Mouse (Mus musculus) limb, embryonic 13.5 days (tissue): ENCODE measurements around the gene Eif4enif1. TPM values are rescaled to one million over a fixed set of nuclear protein-coding genes. Genes with fewer than 3 reads are reported as not detected.

Experiments
- ATAC-seq: fragments of 200-750 bp; cut with Nextera tagmentation; 2 replicates; pipeline ENCODE4 v1.8.0; 2017; ENCODE audit warnings: low read depth, moderate number of reproducible peaks, moderate TSS enrichment; ENCODE audit not compliant: low FRiP score
- H3K27ac ChIP-seq: fragments of 300-500 bp; sonication (generic); 2 replicates; pipeline ENCODE4 v1.5.1; 2015; ENCODE audit warnings: inconsistent platforms, mild to moderate bottlenecking, moderate library complexity
- H3K27me3 ChIP-seq: fragments of 300-500 bp; sonication (generic); 2 replicates; pipeline ENCODE4 v1.6.1; 2015; ENCODE audit warnings: mild to moderate bottlenecking, inconsistent platforms
- H3K36me3 ChIP-seq: fragments of 300-500 bp; sonication (generic); 2 replicates; pipeline ENCODE4 v1.6.1; 2015; ENCODE audit warnings: inconsistent platforms, mild to moderate bottlenecking, moderate library complexity
- H3K4me1 ChIP-seq: fragments of 300-500 bp; sonication (generic); 2 replicates; pipeline ENCODE4 v1.6.1; 2015; ENCODE audit warnings: inconsistent platforms
- H3K4me2 ChIP-seq: fragments of 300-500 bp; sonication (generic); replicated peaks from 2 replicates; pipeline ENCODE4 v1.6.1; 2015; ENCODE audit warnings: inconsistent platforms, mild to moderate bottlenecking, moderate library complexity
- H3K4me3 ChIP-seq: fragments of 300-500 bp; sonication (generic); 2 replicates; pipeline ENCODE4 v1.5.1; 2015; ENCODE audit warnings: moderate library complexity, mild to moderate bottlenecking, inconsistent platforms
- H3K9ac ChIP-seq: fragments of 300-500 bp; sonication (generic); 2 replicates; pipeline ENCODE4 v1.6.1; 2015; ENCODE audit warnings: mild to moderate bottlenecking, inconsistent platforms
- H3K9me3 ChIP-seq: fragments of 300-500 bp; sonication (generic); 2 replicates; pipeline ENCODE4 v1.6.1; 2016; ENCODE audit warnings: inconsistent platforms
- whole genome bisulfite sequencing: fragments of 180-500 bp; shearing (Covaris S2); methylation state at CpG from one replicate; pipeline ENCODE4 v1.1.7; 2015; 5-methylcytosine and 5-hydroxymethylcytosine counted together
- polyA plus RNA-seq: library from polyadenylated mRNA; unstranded; fragments of >200 nt; fragmentation: Nextera tagmentation; extraction: Ambion mirVana; gene quantifications from 2 replicates; pipeline ENCODE4 v1.2.1, GENCODE M21; 2015

The Eif4enif1 gene
- polyA plus RNA-seq, 1 experiment from 2014 or later = 68.8 TPM

GRCm38 (mm10) chr11:3285940-3286339 is 83.7 kb downstream of the Eif4enif1 start:
- peaks cover 10% of the 10 kb centered on the region for H3K4me1 ChIP-seq
- H3K36me3 ChIP-seq = no peaks in the 10 kb centered on the region; the same call in 1 of the 2 replicates
- H3K27ac ChIP-seq = no peak overlapping the region
- H3K4me3 ChIP-seq = no peak overlapping the region
- WGBS = 90% methylated on average over 3 of the region's 3 CpGs
- no peaks in the 10 kb centered on the region for H3K9me3 ChIP-seq
- ATAC-seq = no peak
- no peak overlapping the region for H3K4me2 ChIP-seq
- no peaks in the 10 kb centered on the region for H3K27me3 ChIP-seq
- H3K9ac ChIP-seq = no peak overlapping the region

- H3K4me3 ChIP-seq = no peak overlapping the region
- no peaks in the 10 kb centered on the region for H3K27me3 ChIP-seq
- peaks cover 14% of the 10 kb centered on the region for H3K4me1 ChIP-seq
- H3K36me3 ChIP-seq = no peaks in the 10 kb centered on the region; the same call in 1 of the 2 replicates
- no peak overlapping the region for H3K4me2 ChIP-seq
- no peak for ATAC-seq
- H3K27ac ChIP-seq = no peak overlapping the region
- WGBS = 50% methylated on average over 6 of the region's 6 CpGs
- no peak overlapping the region for H3K9ac ChIP-seq
- no peaks in the 10 kb centered on the region for H3K9me3 ChIP-seq
Measured at GRCm38 (mm10) chr11:3287131-3287530, 84.9 kb downstream of the Eif4enif1 start.

DNA sequence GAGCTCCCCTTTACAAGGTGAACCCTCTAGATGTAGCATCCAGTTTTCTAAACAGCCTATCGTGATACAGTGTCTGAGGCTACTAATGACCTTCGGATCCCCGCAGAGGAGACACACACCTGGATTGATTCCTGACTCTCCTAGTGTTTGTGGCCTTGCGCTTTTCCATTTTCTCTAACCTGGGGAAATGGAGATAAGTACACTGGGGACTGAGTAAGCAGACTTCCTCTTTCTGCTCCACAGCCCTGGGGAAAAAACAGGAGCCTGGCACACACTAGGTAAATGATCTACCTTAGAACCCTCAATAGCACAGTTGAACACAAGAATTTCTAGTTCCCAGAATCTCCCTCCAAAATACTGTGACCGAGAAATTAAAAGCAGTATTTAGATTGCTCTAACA is 85.7 kb downstream of the Eif4enif1 start:
- Histone ChIP-seq H3K36me3 (peaks cover under 1% of the 10 kb centered on the region), H3K9me3 (no peaks in the 10 kb centered on the region), H3K4me1 (peaks cover 18% of the 10 kb centered on the region), H3K4me3 (peak overlapping the region; percentile 83), H3K4me2 (peak overlapping the region; percentile 100), H3K27ac (no peak overlapping the region; the same call in 1 of the 2 replicates), H3K27me3 (no peaks in the 10 kb centered on the region), H3K9ac (peak overlapping the region; percentile 95)
- ATAC-seq = no peak
- 66% methylated on average over 5 of the region's 5 CpGs for WGBS

GRCm38 (mm10) chr11:3288521-3289301 is 86.5 kb downstream of the Eif4enif1 start, which contains the start of gene Patz1:
Patz1 (plus strand) TSS chr11:3288874.
- H3K4me2 ChIP-seq = peak within 1 kb of the TSS; percentile 100
- peak within 1 kb of the TSS; percentile 95 for H3K9ac ChIP-seq
- ATAC-seq = peak; percentile 28; the same call in 1 of the 2 replicates
- H3K27me3 ChIP-seq = no peaks in the 10 kb centered on the region
- peak within 1 kb of the TSS; percentile 83 for H3K4me3 ChIP-seq
- H3K36me3 ChIP-seq = peaks cover 8% of the 10 kb centered on the region
- H3K9me3 ChIP-seq = no peaks in the 10 kb centered on the region
- peaks cover 26% of the 10 kb centered on the region for H3K4me1 ChIP-seq
- peak within 1 kb of the TSS; percentile 100 for H3K27ac ChIP-seq
- WGBS = under 1% methylated on average over 41 of the region's 41 CpGs

- Histone ChIP-seq H3K9me3 (no peaks in the 10 kb centered on the region), H3K27ac (peak overlapping the region; percentile 100), H3K36me3 (peaks cover 15% of the 10 kb centered on the region), H3K4me1 (peaks cover 33% of the 10 kb centered on the region), H3K4me3 (peak overlapping the region; percentile 83), H3K9ac (peak overlapping the region; percentile 95), H3K27me3 (no peaks in the 10 kb centered on the region), H3K4me2 (peak overlapping the region; percentile 100)
- WGBS = under 1% methylated on average over 35 of the region's 40 CpGs
- peak; percentile 89 for ATAC-seq
Measured at GRCm38 (mm10) chr11:3289302-3289802, 87.2 kb downstream of the Eif4enif1 start.

DNA sequence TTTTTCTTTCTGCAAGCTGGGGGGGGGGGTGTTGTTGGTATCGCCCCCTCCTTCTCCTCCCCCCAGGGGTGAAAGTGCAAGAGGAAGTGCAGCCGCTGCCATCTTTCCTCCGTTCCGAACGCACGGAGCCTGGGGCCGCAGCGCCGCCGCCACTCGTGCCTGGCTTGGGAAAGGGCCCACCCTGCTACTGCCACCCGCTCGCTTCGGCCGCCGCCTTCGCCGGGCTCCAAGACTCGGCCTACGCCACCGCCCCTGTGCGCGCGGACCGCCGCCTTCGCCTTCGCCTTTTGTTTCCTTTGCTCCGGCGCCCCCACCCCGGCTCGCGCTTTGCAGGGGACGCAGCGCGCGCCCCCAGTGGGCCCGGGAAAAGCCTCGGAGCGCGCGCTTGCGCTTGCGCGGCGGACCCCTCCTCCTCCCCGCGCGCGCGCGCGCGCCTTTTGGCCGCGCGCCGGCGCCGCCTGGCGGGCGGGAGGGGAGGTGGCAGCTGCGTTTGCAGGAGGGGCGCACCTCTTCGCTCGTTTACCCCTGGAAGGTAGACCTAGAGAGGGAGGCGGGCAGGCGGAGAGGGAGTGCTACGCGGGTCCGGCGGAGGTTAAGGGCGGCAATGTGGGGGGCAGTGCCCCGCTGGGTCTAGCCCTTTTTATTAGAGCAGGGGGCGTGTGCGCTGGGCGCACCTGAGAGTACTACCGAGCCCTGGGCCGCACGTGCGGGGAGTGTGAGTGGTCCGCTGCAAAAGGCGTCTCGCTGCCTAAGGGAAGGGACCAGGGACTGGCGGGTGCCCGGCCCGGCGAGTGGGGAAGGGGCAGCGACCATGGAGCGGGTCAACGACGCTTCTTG is 87.8 kb downstream of the Eif4enif1 start:
- Histone ChIP-seq H3K36me3 (peaks cover 21% of the 10 kb centered on the region), H3K4me3 (peak overlapping the region; percentile 83), H3K9ac (peak overlapping the region; percentile 95), H3K27ac (peak overlapping the region; percentile 100), H3K9me3 (no peaks in the 10 kb centered on the region), H3K4me1 (peaks cover 39% of the 10 kb centered on the region), H3K4me2 (peak overlapping the region; percentile 100), H3K27me3 (no peaks in the 10 kb centered on the region)
- peak; percentile 67 for ATAC-seq
- WGBS = under 1% methylated on average over 74 of the region's 92 CpGs

DNA sequence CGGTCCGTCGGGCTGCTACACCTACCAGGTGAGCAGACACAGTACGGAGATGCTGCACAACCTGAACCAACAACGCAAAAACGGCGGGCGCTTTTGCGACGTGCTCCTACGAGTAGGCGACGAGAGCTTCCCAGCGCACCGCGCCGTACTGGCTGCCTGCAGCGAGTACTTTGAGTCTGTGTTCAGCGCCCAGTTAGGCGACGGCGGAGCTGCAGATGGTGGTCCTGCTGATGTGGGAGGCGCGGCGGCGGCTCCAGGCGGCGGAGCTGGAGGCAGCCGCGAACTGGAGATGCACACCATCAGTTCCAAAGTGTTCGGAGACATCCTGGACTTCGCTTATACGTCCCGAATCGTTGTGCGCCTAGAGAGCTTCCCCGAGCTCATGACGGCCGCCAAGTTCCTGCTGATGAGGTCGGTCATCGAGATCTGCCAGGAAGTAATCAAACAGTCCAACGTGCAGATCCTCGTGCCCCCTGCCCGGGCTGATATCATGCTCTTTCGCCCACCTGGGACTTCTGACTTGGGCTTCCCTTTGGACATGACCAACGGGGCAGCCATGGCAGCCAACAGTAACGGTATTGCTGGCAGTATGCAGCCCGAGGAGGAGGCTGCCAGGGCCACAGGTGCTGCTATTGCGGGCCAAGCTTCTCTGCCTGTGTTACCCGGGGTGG is 88.6 kb downstream of the Eif4enif1 start:
- peak overlapping the region; percentile 95 for H3K9ac ChIP-seq
- H3K9me3 ChIP-seq = no peaks in the 10 kb centered on the region
- H3K27me3 ChIP-seq = no peaks in the 10 kb centered on the region
- no peak for ATAC-seq
- H3K27ac ChIP-seq = peak overlapping the region; percentile 100
- peaks cover 45% of the 10 kb centered on the region for H3K4me1 ChIP-seq
- peaks cover 29% of the 10 kb centered on the region for H3K36me3 ChIP-seq
- peak overlapping the region; percentile 83 for H3K4me3 ChIP-seq
- peak overlapping the region; percentile 100 for H3K4me2 ChIP-seq
- WGBS = under 1% methylated on average over 50 of the region's 50 CpGs

GRCm38 (mm10) chr11:3291311-3292061 is 89.3 kb downstream of the Eif4enif1 start:
- peak overlapping the region; percentile 100 for H3K4me2 ChIP-seq
- H3K9me3 ChIP-seq = no peaks in the 10 kb centered on the region
- no peak for ATAC-seq
- peak overlapping the region; percentile 100 for H3K27ac ChIP-seq
- WGBS = 2% methylated on average over 26 of the region's 26 CpGs
- H3K4me1 ChIP-seq = peaks cover 49% of the 10 kb centered on the region
- H3K4me3 ChIP-seq = peak overlapping the region; percentile 83
- no peaks in the 10 kb centered on the region for H3K27me3 ChIP-seq
- H3K9ac ChIP-seq = peak overlapping the region; percentile 95
- H3K36me3 ChIP-seq = peaks cover 36% of the 10 kb centered on the region

DNA sequence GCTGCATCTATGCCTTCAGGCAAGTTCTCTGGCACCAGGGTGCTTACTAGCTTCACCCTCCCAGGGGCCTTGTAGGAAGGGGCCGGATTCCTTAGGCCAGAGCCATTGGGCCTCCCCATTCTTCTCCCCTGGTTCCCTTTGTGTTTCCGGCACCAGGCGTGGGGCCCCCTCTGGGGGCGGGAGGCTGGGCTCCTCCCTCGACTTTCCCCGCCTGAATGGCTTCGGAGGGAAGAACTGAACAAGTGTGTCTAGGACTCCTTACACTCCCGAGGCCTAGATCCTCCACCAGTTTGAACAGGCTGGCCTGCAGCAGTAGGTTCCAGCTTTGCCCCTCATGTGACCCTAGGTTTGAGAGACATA is 89.8 kb downstream of the Eif4enif1 start:
- H3K36me3 ChIP-seq = peaks cover 41% of the 10 kb centered on the region
- H3K9ac ChIP-seq = peak overlapping the region; percentile 95
- H3K4me2 ChIP-seq = peak overlapping the region; percentile 100
- peaks cover 49% of the 10 kb centered on the region for H3K4me1 ChIP-seq
- H3K4me3 ChIP-seq = peak overlapping the region; percentile 83
- 0% methylated on average over 8 of the region's 8 CpGs for WGBS
- no peaks in the 10 kb centered on the region for H3K9me3 ChIP-seq
- no peaks in the 10 kb centered on the region for H3K27me3 ChIP-seq
- peak overlapping the region; percentile 100 for H3K27ac ChIP-seq
- ATAC-seq = no peak

DNA sequence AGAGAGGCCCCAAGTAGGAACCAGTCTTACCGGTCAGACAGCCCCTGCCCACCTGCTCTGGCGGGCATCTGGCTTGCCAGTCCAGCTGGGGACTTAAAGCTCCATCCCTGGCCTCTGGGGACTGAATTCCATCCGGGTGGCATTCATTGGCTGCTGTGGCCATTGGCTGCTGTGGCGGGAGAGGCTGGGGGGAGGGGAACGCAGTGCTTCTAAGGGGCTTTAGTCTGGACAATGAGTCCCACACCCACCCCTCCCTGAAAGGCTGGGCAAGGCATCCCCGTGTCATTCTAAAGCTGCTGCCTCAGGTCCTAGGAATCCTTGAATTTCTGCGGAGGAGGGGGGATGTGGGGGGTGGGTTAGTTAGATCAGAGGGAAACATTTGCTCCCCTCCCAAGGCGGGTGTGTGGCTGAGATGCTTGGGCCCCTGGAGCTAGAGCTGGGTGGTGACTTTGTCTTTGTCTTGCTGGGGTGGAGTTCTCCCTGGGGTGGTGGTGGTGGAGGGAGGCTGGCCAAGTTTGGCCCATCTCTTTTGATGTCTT is 90.6 kb downstream of the Eif4enif1 start:
- H3K4me3 ChIP-seq = peak overlapping the region; percentile 83
- H3K27me3 ChIP-seq = no peaks in the 10 kb centered on the region
- WGBS = 2% methylated on average over 8 of the region's 8 CpGs
- peaks cover 47% of the 10 kb centered on the region for H3K4me1 ChIP-seq
- peak overlapping the region; percentile 95 for H3K9ac ChIP-seq
- H3K9me3 ChIP-seq = no peaks in the 10 kb centered on the region
- ATAC-seq = no peak
- H3K36me3 ChIP-seq = peaks cover 49% of the 10 kb centered on the region
- H3K27ac ChIP-seq = peak overlapping the region; percentile 100
- H3K4me2 ChIP-seq = peak overlapping the region; percentile 100

DNA sequence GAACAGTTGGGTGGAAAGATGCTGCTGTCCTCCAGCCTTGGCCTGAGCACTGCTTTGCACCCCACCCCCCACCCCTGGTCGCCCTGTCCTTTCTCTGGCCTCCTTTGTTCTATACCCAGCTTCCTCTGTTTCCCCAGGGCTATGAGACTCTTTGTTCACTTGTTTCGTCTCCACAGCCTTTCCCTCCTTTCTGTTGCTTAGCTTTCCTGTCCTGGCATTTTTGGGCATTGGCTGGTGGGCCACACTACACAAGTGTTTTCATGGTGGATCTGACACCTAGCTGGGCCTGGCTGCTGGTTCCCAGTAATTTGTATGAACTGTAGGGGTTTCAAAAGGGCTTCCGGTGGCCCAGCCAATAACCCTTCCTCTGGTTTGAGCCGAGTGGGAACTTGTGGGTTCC is 91.2 kb downstream of the Eif4enif1 start:
- no peaks in the 10 kb centered on the region for H3K27me3 ChIP-seq
- H3K27ac ChIP-seq = peak overlapping the region; percentile 100; the same call in 1 of the 2 replicates
- H3K36me3 ChIP-seq = peaks cover 55% of the 10 kb centered on the region

More for the DNA sequence above, 91.2 kb downstream of the Eif4enif1 start:
- no peak for ATAC-seq
- 58% methylated on average over 4 of the region's 4 CpGs for WGBS
- Histone ChIP-seq H3K9me3 (no peaks in the 10 kb centered on the region), H3K4me1 (peaks cover 41% of the 10 kb centered on the region), H3K4me2 (peak overlapping the region; percentile 100), H3K4me3 (peak overlapping the region; percentile 83), H3K9ac (peak overlapping the region; percentile 95)
